Mouse (Mus musculus) hindbrain, embryonic 11.5 days (tissue): ENCODE measurements at regions not wholly inside any gene's neighbourhood (a gene's known extent, or its start where the extent isn't known, plus 50 kb on each side); places are given as distances from the start of the nearest gene placed in this dataset.

Experiments used
- ATAC-seq: fragments of 200-750 bp; cut with Nextera tagmentation; 2 replicates; pipeline ENCODE4 v1.8.0; 2017; ENCODE audit warnings: mild to moderate bottlenecking, moderate TSS enrichment, moderate library complexity; ENCODE audit not compliant: low FRiP score
- DNase-seq: peaks from one replicate; pipeline ENCODE4 v3.0.0-alpha.2; 2015; ENCODE audit warnings: low spot score
- H3K27ac ChIP-seq: fragments of 300-500 bp; sonication (generic); 2 replicates; pipeline ENCODE4 v1.5.1; 2014; ENCODE audit warnings: mild to moderate bottlenecking, low read depth, low read length
- H3K27me3 ChIP-seq: fragments of 300-500 bp; sonication (generic); 2 replicates; pipeline ENCODE4 v1.6.1; 2014; ENCODE audit warnings: mild to moderate bottlenecking, low read length, moderate library complexity, mixed read lengths; ENCODE audit not compliant: control insufficient read depth, insufficient read depth
- H3K36me3 ChIP-seq: fragments of 300-500 bp; sonication (generic); 2 replicates; pipeline ENCODE4 v1.6.1; 2014; ENCODE audit warnings: mild to moderate bottlenecking, low read length, moderate library complexity, mixed read lengths; ENCODE audit not compliant: control insufficient read depth, insufficient read depth
- H3K4me1 ChIP-seq: fragments of 300-500 bp; sonication (generic); replicated peaks from 2 replicates; pipeline ENCODE4 v1.6.1; 2014; ENCODE audit warnings: low read length, mixed read lengths; ENCODE audit not compliant: control insufficient read depth, insufficient read depth
- H3K4me2 ChIP-seq: fragments of 300-500 bp; sonication (generic); replicated peaks from 2 replicates; pipeline ENCODE4 v1.6.1; 2014; ENCODE audit warnings: mild to moderate bottlenecking, low read depth, low read length
- H3K4me3 ChIP-seq: fragments of 300-500 bp; sonication (generic); 2 replicates; pipeline ENCODE4 v1.5.1; 2014; ENCODE audit warnings: low read depth, low read length
- H3K9ac ChIP-seq: fragments of 300-500 bp; sonication (generic); 2 replicates; pipeline ENCODE4 v1.6.1; 2014; ENCODE audit warnings: low read depth, low read length
- H3K9me3 ChIP-seq: fragments of 300-500 bp; sonication (generic); 2 replicates; pipeline ENCODE4 v1.6.1; 2016; ENCODE audit warnings: low read length; ENCODE audit not compliant: control insufficient read depth
- WGBS: fragments of 180-500 bp; shearing (Covaris S2); extraction: QIAGEN DNeasy Blood & Tissue Kit; methylation state at CpG from one replicate; pipeline ENCODE4 v1.1.7; 2014; 5-methylcytosine and 5-hydroxymethylcytosine counted together

- Histone ChIP-seq H3K9me3 (no peaks in the 10 kb centered on the region), H3K36me3 (no peaks in the 10 kb centered on the region), H3K4me1 (no peaks in the 10 kb centered on the region), H3K27me3 (no peaks in the 10 kb centered on the region), H3K27ac (no peak overlapping the region), H3K4me2 (no peak overlapping the region), H3K4me3 (no peak overlapping the region), H3K9ac (no peak overlapping the region)
- WGBS, result 84% methylated on average over 1 of the region's 1 CpGs
- ATAC-seq, result no peak
- DNase-seq, result no peak
Observed at GRCm38 (mm10) chr16:85743022-85743421, 59.9 kb downstream of the Adamts1 start.

GRCm38 (mm10) chr16:85738606-85739195, 64.2 kb downstream of the Adamts1 start:
- no peak for ATAC-seq

GRCm38 (mm10) chr16:85728026-85728425, 74.9 kb downstream of the Adamts1 start:
- H3K4me1 ChIP-seq, result no peaks in the 10 kb centered on the region

More at GRCm38 (mm10) chr16:85738606-85739195, 64.2 kb downstream of the Adamts1 start:
- Histone ChIP-seq H3K4me2 (no peak overlapping the region), H3K4me3 (no peak overlapping the region), H3K9ac (no peak overlapping the region), H3K4me1 (no peaks in the 10 kb centered on the region), H3K9me3 (no peaks in the 10 kb centered on the region), H3K27ac (no peak overlapping the region), H3K36me3 (no peaks in the 10 kb centered on the region), H3K27me3 (no peaks in the 10 kb centered on the region)
- 87% methylated on average over 2 of the region's 2 CpGs for WGBS
- no peak for DNase-seq

GRCm38 (mm10) chr16:85721968-85722367, 80.9 kb downstream of the Adamts1 start:
- H3K4me3 ChIP-seq, result no peak overlapping the region
- H3K27me3 ChIP-seq, result no peaks in the 10 kb centered on the region
- H3K9ac ChIP-seq, result no peak overlapping the region
- H3K36me3 ChIP-seq, result no peaks in the 10 kb centered on the region
- no peak overlapping the region for H3K4me2 ChIP-seq
- 69% methylated on average over 2 of the region's 2 CpGs for WGBS
- H3K4me1 ChIP-seq, result no peaks in the 10 kb centered on the region
- H3K9me3 ChIP-seq, result no peaks in the 10 kb centered on the region
- DNase-seq (no peak), ATAC-seq (no peak)
- no peak overlapping the region for H3K27ac ChIP-seq

More at GRCm38 (mm10) chr16:85728026-85728425, 74.9 kb downstream of the Adamts1 start:
- Histone ChIP-seq H3K9me3 (no peaks in the 10 kb centered on the region), H3K36me3 (no peaks in the 10 kb centered on the region), H3K4me2 (no peak overlapping the region), H3K9ac (no peak overlapping the region), H3K27me3 (no peaks in the 10 kb centered on the region), H3K27ac (no peak overlapping the region), H3K4me3 (no peak overlapping the region)
- ATAC-seq, result no peak
- no peak for DNase-seq
- WGBS, result 65% methylated on average over 2 of the region's 2 CpGs

- Histone ChIP-seq H3K4me2 (no peak overlapping the region), H3K4me3 (no peak overlapping the region), H3K27ac (no peak overlapping the region), H3K27me3 (no peaks in the 10 kb centered on the region), H3K4me1 (no peaks in the 10 kb centered on the region), H3K9ac (no peak overlapping the region), H3K36me3 (no peaks in the 10 kb centered on the region), H3K9me3 (no peaks in the 10 kb centered on the region)
- no peak for DNase-seq
- WGBS, result 95% methylated on average over 3 of the region's 3 CpGs
- ATAC-seq, result no peak
Observed at GRCm38 (mm10) chr16:85712291-85712690, 90.6 kb downstream of the Adamts1 start.

- WGBS, result 87% methylated on average over 9 of the region's 9 CpGs
- no peak for ATAC-seq
Observed at GRCm38 (mm10) chr16:85704254-85705020, 98.5 kb downstream of the Adamts1 start.

GRCm38 (mm10) chr16:85702889-85703480, 99.9 kb downstream of the Adamts1 start:
- ATAC-seq (no peak), DNase-seq (no peak)
- Histone ChIP-seq H3K36me3 (no peaks in the 10 kb centered on the region), H3K9me3 (no peaks in the 10 kb centered on the region), H3K4me2 (no peak overlapping the region), H3K27ac (no peak overlapping the region), H3K27me3 (no peaks in the 10 kb centered on the region), H3K4me3 (no peak overlapping the region), H3K4me1 (no peaks in the 10 kb centered on the region), H3K9ac (no peak overlapping the region)
- WGBS, result 90% methylated on average over 2 of the region's 2 CpGs

More at GRCm38 (mm10) chr16:85704254-85705020, 98.5 kb downstream of the Adamts1 start:
- no peak overlapping the region for H3K4me2 ChIP-seq
- H3K27me3 ChIP-seq, result no peaks in the 10 kb centered on the region
- H3K9ac ChIP-seq, result no peak overlapping the region
- H3K9me3 ChIP-seq, result no peaks in the 10 kb centered on the region
- H3K4me1 ChIP-seq, result no peaks in the 10 kb centered on the region
- DNase-seq, result no peak
- H3K27ac ChIP-seq, result no peak overlapping the region
- no peak overlapping the region for H3K4me3 ChIP-seq
- H3K36me3 ChIP-seq, result no peaks in the 10 kb centered on the region

- 85% methylated on average over 4 of the region's 4 CpGs for WGBS
- Histone ChIP-seq H3K9me3 (no peaks in the 10 kb centered on the region), H3K36me3 (no peaks in the 10 kb centered on the region), H3K4me3 (no peak overlapping the region), H3K9ac (no peak overlapping the region), H3K4me2 (no peak overlapping the region), H3K27ac (no peak overlapping the region), H3K4me1 (no peaks in the 10 kb centered on the region), H3K27me3 (no peaks in the 10 kb centered on the region)
- ATAC-seq (no peak), DNase-seq (no peak)
Observed at GRCm38 (mm10) chr16:85699329-85699728, 103.6 kb downstream of the Adamts1 start.
